Mouse (Mus musculus) heart, postnatal 0 days (tissue): Measurements from ENCODE around the gene Cxcl17.

Experiments
- CTCF ChIP-seq: IDR thresholded peaks from 2 replicates; pipeline ENCODE4 v1.5.1; 2016; ENCODE audit warnings: antibody characterized with exemption, control low read depth, low read depth
- EP300 ChIP-seq: IDR thresholded peaks from 2 replicates; pipeline ENCODE4 v1.6.1; 2016; ENCODE audit warnings: antibody characterized with exemption, low read depth

GRCm38 (mm10) chr7:25440816-25441153 is 28.1 kb upstream of the Cxcl17 start:
- no peak for TF ChIP-seq CTCF
- TF ChIP-seq EP300 = no peak
